Mouse (Mus musculus): ENCODE measurements at regions not wholly inside any gene's neighbourhood (a gene's known extent, or its start where the extent isn't known, plus 50 kb on each side); places are given as distances from the start of the nearest gene placed in this dataset.

Small RNA genes in the stretch of these regions (microRNA-seq; reads per million reads assigned to microRNA genes)
- 0 reads per million in 2 experiments for gene Gm44377
